Mouse (Mus musculus) liver, embryonic 16.5 days (tissue): ENCODE measurements around the gene Npb. TPM values are rescaled to one million over a fixed set of nuclear protein-coding genes. Genes with fewer than 3 reads are reported as not detected.

Experiments
- ATAC-seq: fragments of 200-750 bp; cut with Nextera tagmentation; 2 replicates; pipeline ENCODE4 v1.8.0; 2017; ENCODE audit warnings: low read depth, mild to moderate bottlenecking, moderate number of reproducible peaks, moderate library complexity
- H3K27ac ChIP-seq: fragments of 300-500 bp; sonication (generic); 2 replicates; pipeline ENCODE4 v1.5.1; 2014; ENCODE audit warnings: mild to moderate bottlenecking, low read length
- H3K27me3 ChIP-seq: fragments of 300-500 bp; sonication (generic); 2 replicates; pipeline ENCODE4 v1.6.1; 2014; ENCODE audit warnings: low read depth, low read length, mixed read lengths; ENCODE audit not compliant: control insufficient read depth, insufficient read depth
- H3K36me3 ChIP-seq: fragments of 300-500 bp; sonication (generic); 2 replicates; pipeline ENCODE4 v1.6.1; 2014; ENCODE audit warnings: mild to moderate bottlenecking; ENCODE audit not compliant: control insufficient read depth, insufficient read depth
- H3K4me1 ChIP-seq: fragments of 300-500 bp; sonication (generic); 2 replicates; pipeline ENCODE4 v1.6.1; 2014; ENCODE audit warnings: low read depth, low read length, mixed read lengths; ENCODE audit not compliant: control insufficient read depth
- H3K4me2 ChIP-seq: fragments of 300-500 bp; sonication (generic); 2 replicates; pipeline ENCODE4 v1.6.1; 2014; ENCODE audit warnings: low read depth, low read length, mixed read lengths
- H3K4me3 ChIP-seq: fragments of 300-500 bp; sonication (generic); 2 replicates; pipeline ENCODE4 v1.5.1; 2014; ENCODE audit warnings: low read depth, mild to moderate bottlenecking, low read length
- H3K9ac ChIP-seq: fragments of 300-500 bp; sonication (generic); 2 replicates; pipeline ENCODE4 v1.6.1; 2014; ENCODE audit warnings: low read depth, low read length
- H3K9me3 ChIP-seq: fragments of 300-500 bp; sonication (generic); replicated peaks from 2 replicates; pipeline ENCODE4 v1.6.1; 2016; ENCODE audit warnings: low read length; ENCODE audit not compliant: control insufficient read depth
- WGBS: fragments of 180-500 bp; shearing (Covaris S2); extraction: QIAGEN DNeasy Blood & Tissue Kit; methylation state at CpG from one replicate; pipeline ENCODE4 v1.1.7; 2014; ENCODE audit not compliant: insufficient replicate concordance; 5-methylcytosine and 5-hydroxymethylcytosine counted together
- polyA plus RNA-seq: library from polyadenylated mRNA; unstranded; fragments of >200 nt; fragmentation: Nextera tagmentation; extraction: Ambion mirVana; gene quantifications from 2 replicates; pipeline ENCODE4 v1.2.1, GENCODE M21; 2015

Gene Npb
- polyA plus RNA-seq, 1 experiment from 2014 or later = 16.4 TPM

GRCm38 (mm10) chr11:120606764-120607163 lies 1.5 kb upstream of the Npb start:
- H3K4me3 ChIP-seq = no peak overlapping the region
- no peak for ATAC-seq
- 72% methylated on average over 4 of the region's 4 CpGs for WGBS
- H3K27me3 ChIP-seq = peaks cover 5% of the 10 kb centered on the region
- H3K9me3 ChIP-seq = no peaks in the 10 kb centered on the region
- H3K36me3 ChIP-seq = peaks cover 5% of the 10 kb centered on the region
- no peak overlapping the region for H3K4me2 ChIP-seq
- no peak overlapping the region for H3K9ac ChIP-seq
- H3K27ac ChIP-seq = 0 out of 2 replicates have a peak overlapping the region, but pooled peaks have one; percentile 12
- H3K4me1 ChIP-seq = peaks cover 29% of the 10 kb centered on the region

GRCm38 (mm10) chr11:120609250-120609649 lies 973 bp downstream of the Npb start:
- Histone ChIP-seq H3K4me1 (peaks cover 11% of the 10 kb centered on the region), H3K9ac (no peak overlapping the region), H3K27ac (no peak overlapping the region), H3K4me2 (peak overlapping the region; percentile 59; the same call in 1 of the 2 replicates), H3K36me3 (peaks cover 19% of the 10 kb centered on the region), H3K27me3 (peaks cover 5% of the 10 kb centered on the region), H3K9me3 (no peaks in the 10 kb centered on the region), H3K4me3 (no peak overlapping the region)
- ATAC-seq = peak; percentile 61
- WGBS = 26% methylated on average over 8 of the region's 8 CpGs

- WGBS = 75% methylated on average over 9 of the region's 9 CpGs
- peaks cover 12% of the 10 kb centered on the region for H3K4me1 ChIP-seq
- no peak for ATAC-seq
Measured at GRCm38 (mm10) chr11:120610477-120611046, 2.3 kb downstream of the Npb start.

GRCm38 (mm10) chr11:120612763-120613162 lies 4.5 kb downstream of the Npb start:
- H3K36me3 ChIP-seq = peaks cover 19% of the 10 kb centered on the region
- no peaks in the 10 kb centered on the region for H3K9me3 ChIP-seq
- H3K27ac ChIP-seq = no peak overlapping the region
- H3K4me2 ChIP-seq = no peak overlapping the region
- ATAC-seq = 0 out of 2 replicates have a peak, but pooled peaks have one; percentile 9
- H3K27me3 ChIP-seq = peaks cover 5% of the 10 kb centered on the region
- H3K4me1 ChIP-seq = peaks cover 30% of the 10 kb centered on the region
- 34% methylated on average over 6 of the region's 6 CpGs for WGBS
- H3K9ac ChIP-seq = no peak overlapping the region
- no peak overlapping the region for H3K4me3 ChIP-seq

More at GRCm38 (mm10) chr11:120610477-120611046, 2.3 kb downstream of the Npb start:
- Histone ChIP-seq H3K9ac (no peak overlapping the region), H3K4me2 (no peak overlapping the region), H3K27ac (no peak overlapping the region), H3K27me3 (peaks cover 5% of the 10 kb centered on the region), H3K9me3 (no peaks in the 10 kb centered on the region), H3K4me3 (no peak overlapping the region), H3K36me3 (peaks cover 19% of the 10 kb centered on the region)

- no peak for ATAC-seq
- no peak overlapping the region for H3K27ac ChIP-seq
Measured at GRCm38 (mm10) chr11:120613481-120613972, 5.2 kb downstream of the Npb start.

GRCm38 (mm10) chr11:120613976-120614375 lies 5.7 kb downstream of the Npb start:
- no peak for ATAC-seq
- Histone ChIP-seq H3K27me3 (no peaks in the 10 kb centered on the region), H3K4me2 (no peak overlapping the region), H3K9me3 (no peaks in the 10 kb centered on the region), H3K9ac (no peak overlapping the region), H3K4me1 (peaks cover 40% of the 10 kb centered on the region), H3K36me3 (peaks cover 29% of the 10 kb centered on the region), H3K4me3 (no peak overlapping the region), H3K27ac (no peak overlapping the region)
- 83% methylated on average over 8 of the region's 8 CpGs for WGBS

More at GRCm38 (mm10) chr11:120613481-120613972, 5.2 kb downstream of the Npb start:
- WGBS = 83% methylated on average over 10 of the region's 10 CpGs
- Histone ChIP-seq H3K4me3 (no peak overlapping the region), H3K9ac (no peak overlapping the region), H3K36me3 (peaks cover 24% of the 10 kb centered on the region), H3K4me1 (peaks cover 37% of the 10 kb centered on the region), H3K9me3 (no peaks in the 10 kb centered on the region), H3K27me3 (peaks cover 1% of the 10 kb centered on the region), H3K4me2 (no peak overlapping the region)

GRCm38 (mm10) chr11:120615167-120615566 lies 6.9 kb downstream of the Npb start:
- Histone ChIP-seq H3K27ac (no peak overlapping the region), H3K4me3 (no peak overlapping the region)

GRCm38 (mm10) chr11:120615606-120616203 lies 7.4 kb downstream of the Npb start:
- Histone ChIP-seq H3K27ac (no peak overlapping the region; the same call in 1 of the 2 replicates), H3K4me3 (peak overlapping the region; percentile 16), H3K9ac (peak overlapping the region; percentile 28; the same call in 1 of the 2 replicates), H3K4me1 (peaks cover 32% of the 10 kb centered on the region), H3K27me3 (no peaks in the 10 kb centered on the region), H3K36me3 (peaks cover 46% of the 10 kb centered on the region), H3K9me3 (no peaks in the 10 kb centered on the region), H3K4me2 (peak overlapping the region; percentile 90)
- 77% methylated on average over 11 of the region's 11 CpGs for WGBS
- no peak for ATAC-seq

More at GRCm38 (mm10) chr11:120615167-120615566, 6.9 kb downstream of the Npb start:
- Histone ChIP-seq H3K9me3 (no peaks in the 10 kb centered on the region), H3K36me3 (peaks cover 40% of the 10 kb centered on the region), H3K27me3 (no peaks in the 10 kb centered on the region), H3K4me1 (peaks cover 32% of the 10 kb centered on the region), H3K9ac (no peak overlapping the region), H3K4me2 (no peak overlapping the region)
- WGBS = 85% methylated on average over 6 of the region's 6 CpGs
- ATAC-seq = no peak
